Mouse (Mus musculus): ENCODE results near the gene Mlycd.

DNA sequence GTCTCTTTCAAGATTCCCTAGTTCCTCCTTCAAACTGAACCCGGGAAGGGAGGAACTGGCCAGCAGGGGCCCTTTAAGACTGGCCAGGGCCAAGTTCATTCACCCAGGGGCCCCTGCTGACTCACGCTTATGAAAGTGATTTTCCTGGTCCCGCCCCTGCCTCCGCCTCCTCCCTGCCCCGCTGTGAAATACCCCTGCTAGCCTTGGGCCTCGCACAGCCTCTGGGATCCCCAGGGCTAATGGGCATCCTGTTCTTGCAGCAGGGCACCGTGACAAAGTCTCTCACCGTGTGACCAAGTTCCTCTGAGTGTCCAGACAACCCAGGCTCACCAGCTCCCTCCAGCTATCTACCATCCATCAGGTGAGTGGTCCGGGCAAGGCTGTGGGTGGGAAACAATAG lies 42.3 kb downstream of the Mlycd start:
- TF ChIP-seq CTCF (IDR thresholded peaks at IDR 0.05; ENCODE audit: extremely low read depth, insufficient read depth, insufficient read length, insufficient replicate concordance) (no peak), POLR2A (IDR thresholded peaks at IDR 0.05; ENCODE audit: low read depth, low read length) (peak; percentile 33)

Data from spleen, adult 2 months (tissue).